Comparison of ENCODE assay signal across 8 mouse cellular contexts in genomic region chr4:57927464-57928205, GRCm38 (mm10). TPM values are rescaled to one million over a fixed set of nuclear protein-coding genes. Genes with fewer than 3 reads are reported as not detected.
DNase-seq lines count a peak whose midpoint lies in the region; ATAC-seq and TF ChIP-seq lines count a peak whose summit lies in the region.

No protein-coding gene starts in this region.

- H3K4me1 ChIP-seq in ES-E14 (ENCODE audit: control insufficient read depth in 2 of 2, insufficient read depth in 2 of 2, low read length in 2 of 2, poor library complexity in 1 of 2) = peaks cover 0 to 5% of the 10 kb centered on the region in 2 experiments; a peak in 2 of 4 replicates
- H3K4me1 ChIP-seq in embryonic facial prominence, embryonic 14.5 days (ENCODE audit: control insufficient read depth, insufficient read depth, low read length) = no peaks in the 10 kb centered on the region
- no peaks in the 10 kb centered on the region for H3K4me1 ChIP-seq in kidney, embryonic 15.5 days
- H3K4me1 ChIP-seq in neural tube, embryonic 15.5 days = peaks cover under 1% of the 10 kb centered on the region; the same call in 1 of the 2 replicates

- H3K9ac ChIP-seq in ES-E14 (ENCODE audit: insufficient read depth, low read depth, low read length, poor library complexity, severe bottlenecking) = no peak overlapping the region
- no peak overlapping the region for H3K9ac ChIP-seq in embryonic facial prominence, embryonic 14.5 days (ENCODE audit: low read depth, low read length)
- H3K9ac ChIP-seq in kidney, embryonic 15.5 days = no peak overlapping the region
- H3K9ac ChIP-seq in neural tube, embryonic 15.5 days (replicated peaks) = no peak overlapping the region

- H3K27me3 ChIP-seq in embryonic facial prominence, embryonic 14.5 days (replicated peaks; ENCODE audit: control insufficient read depth, insufficient read depth, low read length) = no peaks in the 10 kb centered on the region
- H3K27me3 ChIP-seq in kidney, embryonic 15.5 days = no peaks in the 10 kb centered on the region
- no peaks in the 10 kb centered on the region for H3K27me3 ChIP-seq in neural tube, embryonic 15.5 days (replicated peaks)

- 25% methylated on average over 3 of the region's 3 CpGs for WGBS in embryonic facial prominence, embryonic 14.5 days
- WGBS in kidney, embryonic 15.5 days = 26% methylated on average over 3 of the region's 3 CpGs
- 25% methylated on average over 3 of the region's 3 CpGs for WGBS in neural tube, embryonic 15.5 days

- intact Hi-C loops in heart, postnatal 36 days (cut with DNase I) = loop anchor here (2.0 to 10.0 kb wide), 4 partner anchors 23 to 555 kb away; no protein-coding TSS in a partner anchor

- H3K9me3 ChIP-seq in ES-E14 (ENCODE audit: control insufficient read depth, insufficient read depth, low read depth, low read length) = no peaks in the 10 kb centered on the region
- H3K9me3 ChIP-seq in embryonic facial prominence, embryonic 14.5 days (ENCODE audit: control insufficient read depth, low read length) = peaks cover under 1% of the 10 kb centered on the region; the same call in 1 of the 2 replicates
- H3K9me3 ChIP-seq in kidney, embryonic 15.5 days (replicated peaks) = 0 out of 2 replicates have a peak, but pooled peaks cover under 1% of the 10 kb centered on the region
- H3K9me3 ChIP-seq in neural tube, embryonic 15.5 days (replicated peaks) = no peaks in the 10 kb centered on the region

- in situ Hi-C loops in ES-E14 (cut with MboI; ENCODE audit: low sequenced_read_pairs in 2 of 2, unreplicated experiment in 2 of 2) = no loop called here

- peak; percentile 14 for DNase-seq in heart, postnatal 4 days
- DNase-seq in heart, postnatal 36 days = no peak
- DNase-seq in ES-E14 (ENCODE audit: low read depth, low spot score) (peak; percentile 44), MN1 (ENCODE audit: low spot score) (no peak)
- DNase-seq in embryonic facial prominence, embryonic 14.5 days (ENCODE audit: low spot score) = peak; percentile 82
- DNase-seq in testis, postnatal 14 days (ENCODE audit: low spot score) = no peak

- H3K27ac ChIP-seq in ES-E14 (ENCODE audit: insufficient read depth, low read depth, low read length, poor library complexity, severe bottlenecking) = no peak overlapping the region
- no peak overlapping the region for H3K27ac ChIP-seq in embryonic facial prominence, embryonic 14.5 days (replicated peaks; ENCODE audit: low read depth, low read length)
- no peak overlapping the region for H3K27ac ChIP-seq in kidney, embryonic 15.5 days
- H3K27ac ChIP-seq in neural tube, embryonic 15.5 days (replicated peaks) = no peak overlapping the region

- H3K4me2 ChIP-seq in embryonic facial prominence, embryonic 14.5 days (ENCODE audit: low read depth, low read length) = no peak overlapping the region
- H3K4me2 ChIP-seq in kidney, embryonic 15.5 days = no peak overlapping the region
- no peak overlapping the region for H3K4me2 ChIP-seq in neural tube, embryonic 15.5 days

- peak; percentile 15; the same call in 1 of the 2 replicates for ATAC-seq in embryonic facial prominence, embryonic 14.5 days (ENCODE audit: low read depth)
- ATAC-seq in kidney, embryonic 15.5 days (replicated peaks; ENCODE audit: low FRiP score) = 0 out of 2 replicates have a peak, but pooled peaks have one; percentile 18
- ATAC-seq in neural tube, embryonic 15.5 days (ENCODE audit: low FRiP score) = peak; percentile 35; the same call in 1 of the 2 replicates

- no peak overlapping the region for H3K4me3 ChIP-seq in ES-E14 (ENCODE audit: insufficient read depth in 1 of 2, low read depth in 1 of 2, low read length in 2 of 2, poor library complexity in 1 of 2, severe bottlenecking in 1 of 2)
- H3K4me3 ChIP-seq in embryonic facial prominence, embryonic 14.5 days (ENCODE audit: low read depth, low read length) = no peak overlapping the region
- no peak overlapping the region for H3K4me3 ChIP-seq in kidney, embryonic 15.5 days (replicated peaks)
- H3K4me3 ChIP-seq in neural tube, embryonic 15.5 days (replicated peaks) = no peak overlapping the region

- H3K36me3 ChIP-seq in ES-E14 (ENCODE audit: control insufficient read depth, insufficient read depth, low read length, poor library complexity, severe bottlenecking) = no peaks in the 10 kb centered on the region
- no peaks in the 10 kb centered on the region for H3K36me3 ChIP-seq in embryonic facial prominence, embryonic 14.5 days (ENCODE audit: control insufficient read depth, insufficient read depth, low read length)
- no peaks in the 10 kb centered on the region for H3K36me3 ChIP-seq in kidney, embryonic 15.5 days
- H3K36me3 ChIP-seq in neural tube, embryonic 15.5 days = no peaks in the 10 kb centered on the region

TF ChIP-seq in ES-E14, 5 proteins besides CTCF, POLR2A, EP300 and RAD21:
- no peak for TF ChIP-seq CHD2 (IDR thresholded peaks at IDR 0.05; ENCODE audit: low read depth, low read length)
- TF ChIP-seq ZC3H11A (IDR thresholded peaks at IDR 0.05; ENCODE audit: borderline replicate concordance, low read depth, low read length) = no peak
- no peak for TF ChIP-seq ZNF384 (IDR thresholded peaks at IDR 0.05; ENCODE audit: low read depth, low read length)
- TF ChIP-seq HCFC1 (IDR thresholded peaks at IDR 0.05; ENCODE audit: borderline replicate concordance, insufficient read depth, low read length) = no peak
- no peak for TF ChIP-seq MAFK (IDR thresholded peaks at IDR 0.05; ENCODE audit: insufficient read depth, low read depth, low read length)

RNA-seq across cellular contexts. Expression of gene D630039A03Rik, which starts 11.5 kb away (rescaled TPM):
- not detected for total RNA-seq in heart, postnatal 4 days (2021)
- total RNA-seq in heart, postnatal 36 days (2021) = under 1 TPM; 0.30 to 0.31 TPM
- total RNA-seq in ES-E14 (2012; rRNA removed) = 0.27 and 0.74 TPM in 2 replicates
- 0.19 and 0.42 TPM in 2 replicates for polyA plus RNA-seq in embryonic facial prominence, embryonic 14.5 days (2014; fragmentation: Nextera tagmentation; extraction: Ambion mirVana)
- 1.2 and 1.6 TPM in 2 replicates for polyA plus RNA-seq in kidney, embryonic 15.5 days (2015; fragmentation: Nextera tagmentation; extraction: Ambion mirVana)
- polyA plus RNA-seq in neural tube, embryonic 15.5 days (2015; fragmentation: Nextera tagmentation; extraction: Ambion mirVana) = 0.36 and 0.74 TPM in 2 replicates

RNA-seq across cellular contexts. Expression of gene Txn1, which starts 28.6 kb away (rescaled TPM):
- 100 to 1,000 TPM; 182 to 189 TPM for total RNA-seq in heart, postnatal 4 days (2021)
- 100 to 1,000 TPM; 121 to 131 TPM for total RNA-seq in heart, postnatal 36 days (2021)
- total RNA-seq in ES-E14 (2012; rRNA removed) = 269 and 401 TPM in 2 replicates
- 367 and 373 TPM in 2 replicates for polyA plus RNA-seq in embryonic facial prominence, embryonic 14.5 days (2014; fragmentation: Nextera tagmentation; extraction: Ambion mirVana)
- 476 and 514 TPM in 2 replicates for polyA plus RNA-seq in kidney, embryonic 15.5 days (2015; fragmentation: Nextera tagmentation; extraction: Ambion mirVana)
- polyA plus RNA-seq in neural tube, embryonic 15.5 days (2015; fragmentation: Nextera tagmentation; extraction: Ambion mirVana) = 325 and 355 TPM in 2 replicates

Comparison
In these comparisons a context has a peak if more than half of its experiments do, and no peak if none do; other contexts are left out.
1. DNase-seq: peak in heart, postnatal 4 days (single experiment), ES-E14 (single experiment) and embryonic facial prominence, embryonic 14.5 days (single experiment); none in heart, postnatal 36 days (0 of 2), testis, postnatal 14 days (single experiment) and MN1 (single experiment).
2. Peak in every context shown above with its lines, with median percentiles within 50 percentile points of each other: ATAC-seq.